Mouse (Mus musculus): Measurements from ENCODE around the gene Wbp1.
A peak's percentile ranks its signal among the peaks of the same experiment; 100 is the strongest.

DNA sequence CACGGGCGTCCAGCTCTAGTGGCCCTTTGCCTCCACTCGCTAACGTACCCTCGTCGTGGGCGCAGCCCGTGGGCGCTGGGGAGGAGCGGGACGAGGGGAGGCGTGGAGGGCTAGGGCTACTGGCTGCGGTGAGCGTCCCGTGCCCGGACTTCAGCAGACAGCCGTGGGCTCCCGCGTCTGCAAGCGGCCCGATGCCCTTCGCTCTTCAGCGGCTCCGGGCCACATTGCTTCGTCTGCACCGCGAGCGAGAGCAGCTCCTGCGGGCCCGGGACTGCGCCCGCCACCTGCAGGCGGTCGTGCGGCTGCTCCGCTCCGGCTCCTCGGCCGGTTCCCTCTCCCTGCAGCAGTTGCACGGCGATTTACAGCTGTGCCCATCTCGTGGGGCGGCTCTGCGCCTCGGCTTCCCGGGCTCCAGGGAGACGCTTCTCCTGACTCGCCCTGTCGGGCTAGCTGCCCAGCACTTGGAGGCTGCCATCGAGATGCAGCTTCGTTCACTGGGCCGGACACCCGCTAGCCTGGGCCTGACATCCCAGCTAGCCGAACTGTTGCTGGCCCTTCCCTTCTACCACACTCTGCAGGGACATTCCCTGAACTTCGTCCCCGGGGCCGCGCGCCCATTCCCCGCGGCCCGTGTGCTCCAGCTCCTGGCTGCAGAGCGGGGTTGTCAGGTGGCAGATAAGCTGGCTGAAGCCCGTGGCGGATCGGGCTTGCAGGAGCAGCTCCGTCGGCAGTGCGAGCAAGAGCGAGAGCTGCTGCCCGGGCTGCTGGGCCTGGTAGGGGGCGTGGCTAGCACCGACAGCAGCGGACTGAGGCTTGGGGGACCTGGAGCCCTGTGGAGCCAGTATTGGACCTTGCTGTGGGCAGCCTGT, 19.4 kb downstream of the Wbp1 start:
- 0 out of 2 replicates have a peak, but pooled peaks have one; percentile 7 for TF ChIP-seq CTCF (IDR thresholded peaks at IDR 0.05; ENCODE audit: borderline replicate concordance, insufficient read depth, low read length)
- peak; percentile 44 for TF ChIP-seq POLR2A (IDR thresholded peaks at IDR 0.05; ENCODE audit: low read depth, low read length)
